Comparison of ENCODE assay signal across 31 mouse cellular contexts in genomic region chr2:31497113-31497512, GRCm38 (mm10). TPM values are rescaled to one million over a fixed set of nuclear protein-coding genes. Genes with fewer than 3 reads are reported as not detected.
DNase-seq lines count a peak whose midpoint lies in the region; ATAC-seq lines count a peak whose summit lies in the region.
"Had no signal": no experiment of that assay in that cellular context is flagged by ENCODE, and none has a peak within 500 bp of the region (broad histone marks: within the 10 kb centered on the region; RNA-seq: fewer than 3 reads in every experiment).

No protein-coding gene starts in this region.

- 0 out of 2 replicates have a peak, but pooled peaks cover 2% of the 10 kb centered on the region for H3K9me3 ChIP-seq in midbrain, embryonic 12.5 days
- no peaks in the 10 kb centered on the region for H3K9me3 ChIP-seq in midbrain, embryonic 14.5 days (ENCODE audit: control insufficient read depth, low read length)
- H3K9me3 ChIP-seq: forebrain, embryonic 15.5 days; intestine, embryonic 15.5 days; limb, embryonic 15.5 days; liver, embryonic 13.5 days had no signal

- H3K27me3 ChIP-seq in midbrain, embryonic 12.5 days, result peaks cover 94% of the 10 kb centered on the region
- H3K27me3 ChIP-seq in midbrain, embryonic 14.5 days (ENCODE audit: control insufficient read depth, insufficient read depth, low read length), result peaks cover 57% of the 10 kb centered on the region
- H3K27me3 ChIP-seq: limb, embryonic 15.5 days; liver, embryonic 13.5 days had no signal

- DNase-seq in frontal cortex, postnatal 36 days (ENCODE audit: low spot score in 2 of 2), result peak; percentile 9 to 13
- no peak for DNase-seq in frontal cortex, postnatal 14 days (ENCODE audit: low spot score in 2 of 2)
- DNase-seq in midbrain, embryonic 14.5 days, result no peak
- DNase-seq in right cerebral cortex, adult 18-20 months, result peak; percentile 16
- no peak for DNase-seq in right cerebral cortex, postnatal 14 days
- no peak for DNase-seq in heart, adult 18-20 months
- no peak for DNase-seq in layer of hippocampus, postnatal 10 days (ENCODE audit: low spot score in 2 of 2)
- DNase-seq: adrenal gland, postnatal 14 days; cerebellum, adult 18-20 months; cerebellum, postnatal 10 days; gastrocnemius, postnatal 14 days; heart, postnatal 4 days; kidney, adult 2 months; kidney, postnatal 36 days; liver, embryonic 13.5 days; lung, adult 18-20 months; lung, postnatal 4 days; right cerebral cortex, postnatal 4 days; thymus, adult 18-20 months; thymus, postnatal 25 days had no signal

- no peak for ATAC-seq in midbrain, embryonic 12.5 days (ENCODE audit: low FRiP score, low read depth)
- ATAC-seq in midbrain, embryonic 14.5 days (ENCODE audit: low FRiP score, low TSS enrichment), result no peak
- ATAC-seq: forebrain, embryonic 15.5 days; hindbrain, embryonic 16.5 days; intestine, embryonic 15.5 days; lung, postnatal 0 days; Patski had no signal

- no peak overlapping the region for H3K9ac ChIP-seq in midbrain, embryonic 12.5 days (replicated peaks)
- H3K9ac ChIP-seq in midbrain, embryonic 14.5 days (replicated peaks; ENCODE audit: low read length), result no peak overlapping the region
- H3K9ac ChIP-seq: forebrain, embryonic 15.5 days; intestine, embryonic 15.5 days; limb, embryonic 15.5 days; liver, embryonic 13.5 days had no signal

- no peak overlapping the region for H3K4me3 ChIP-seq in midbrain, embryonic 12.5 days
- no peak overlapping the region for H3K4me3 ChIP-seq in midbrain, embryonic 14.5 days (replicated peaks; ENCODE audit: low read depth, low read length)
- H3K4me3 ChIP-seq: forebrain, embryonic 15.5 days; intestine, embryonic 15.5 days; layer of hippocampus, adult 2 months; limb, embryonic 15.5 days; liver, embryonic 13.5 days; megakaryocyte, embryonic 14.5 days had no signal

- H3K4me2 ChIP-seq in midbrain, embryonic 12.5 days (replicated peaks), result peak overlapping the region; percentile 22; the same call in 1 of the 2 replicates
- H3K4me2 ChIP-seq in midbrain, embryonic 14.5 days (ENCODE audit: low read length), result no peak overlapping the region
- H3K4me2 ChIP-seq: forebrain, embryonic 15.5 days; heart, embryonic 11.5 days; intestine, embryonic 15.5 days; limb, embryonic 15.5 days; liver, embryonic 13.5 days had no signal

- H3K4me1 ChIP-seq in midbrain, embryonic 12.5 days, result peaks cover 91% of the 10 kb centered on the region
- H3K4me1 ChIP-seq in midbrain, embryonic 14.5 days (ENCODE audit: control insufficient read depth, insufficient read depth, low read length), result peaks cover 59% of the 10 kb centered on the region
- H3K4me1 ChIP-seq: intestine, embryonic 15.5 days; liver, embryonic 13.5 days; megakaryocyte, embryonic 14.5 days had no signal

- WGBS in midbrain, embryonic 12.5 days, result 40% methylated on average over 6 of the region's 7 CpGs
- WGBS in midbrain, embryonic 14.5 days, result 17% methylated on average over 7 of the region's 7 CpGs

- no peaks in the 10 kb centered on the region for H3K36me3 ChIP-seq in midbrain, embryonic 12.5 days
- no peaks in the 10 kb centered on the region for H3K36me3 ChIP-seq in midbrain, embryonic 14.5 days (ENCODE audit: control insufficient read depth, insufficient read depth, low read length)
- H3K36me3 ChIP-seq: forebrain, embryonic 15.5 days; intestine, embryonic 15.5 days; limb, embryonic 15.5 days had no signal

- H3K27ac ChIP-seq in midbrain, embryonic 12.5 days (replicated peaks), result peak overlapping the region; percentile 49; the same call in 1 of the 2 replicates
- no peak overlapping the region for H3K27ac ChIP-seq in midbrain, embryonic 14.5 days (replicated peaks; ENCODE audit: low read depth, low read length)
- H3K27ac ChIP-seq: forebrain, embryonic 15.5 days; intestine, embryonic 15.5 days; layer of hippocampus, adult 2 months; limb, embryonic 15.5 days; liver, embryonic 13.5 days; stomach, postnatal 0 days had no signal

RNA-seq across cellular contexts. Expression of gene Ass1, which starts 27.1 kb away (rescaled TPM):
- 11.1 and 12.2 TPM in 2 replicates for polyA plus RNA-seq in midbrain, embryonic 12.5 days (2016; fragmentation: Nextera tagmentation; extraction: Ambion mirVana)
- polyA plus RNA-seq in midbrain, embryonic 14.5 days (2014; fragmentation: Nextera tagmentation; extraction: Ambion mirVana), result 7.4 and 8.5 TPM in 2 replicates
- total RNA-seq in heart, adult 18-20 months (2021), result 1 to 10 TPM; 5.2 to 7.6 TPM
- total RNA-seq in layer of hippocampus, postnatal 10 days (2021), result 10 to 100 TPM; 13.6 to 17.6 TPM

Comparison
In these comparisons a context has a peak if more than half of its experiments do, and no peak if none do; other contexts are left out.
1. DNase-seq: peak in frontal cortex, postnatal 36 days (2 of 2) and right cerebral cortex, adult 18-20 months (single experiment); none in frontal cortex, postnatal 14 days (0 of 2), midbrain, embryonic 14.5 days (single experiment), right cerebral cortex, postnatal 14 days (single experiment), heart, adult 18-20 months (0 of 2) and layer of hippocampus, postnatal 10 days (0 of 2).